Mouse (Mus musculus) lung, embryonic 14.5 days (tissue): ENCODE data around the gene Morf4l1. TPM values are rescaled to one million over a fixed set of nuclear protein-coding genes. Genes with fewer than 3 reads are reported as not detected.

Source experiments
- ATAC-seq: fragments of 200-750 bp; cut with Nextera tagmentation; 2 replicates; pipeline ENCODE4 v1.8.0; 2017; ENCODE audit warnings: mild to moderate bottlenecking, moderate TSS enrichment, moderate library complexity; ENCODE audit not compliant: insufficient read depth
- DNase-seq: peaks from one replicate; pipeline ENCODE4 v3.0.0-alpha.2; 2015
- H3K27ac ChIP-seq: fragments of 300-500 bp; sonication (generic); 2 replicates; pipeline ENCODE4 v1.5.1; 2014; ENCODE audit warnings: low read depth, mild to moderate bottlenecking, moderate library complexity
- H3K27me3 ChIP-seq: fragments of 300-500 bp; sonication (generic); 2 replicates; pipeline ENCODE4 v1.6.1; 2014; ENCODE audit warnings: low read length, control low read depth; ENCODE audit not compliant: insufficient read depth
- H3K36me3 ChIP-seq: fragments of 300-500 bp; sonication (generic); 2 replicates; pipeline ENCODE4 v1.6.1; 2014; ENCODE audit warnings: control low read depth; ENCODE audit not compliant: insufficient read depth
- H3K4me1 ChIP-seq: fragments of 300-500 bp; sonication (generic); 2 replicates; pipeline ENCODE4 v1.6.1; 2014; ENCODE audit warnings: antibody characterized with exemption, control low read depth; ENCODE audit not compliant: insufficient read depth
- H3K4me2 ChIP-seq: fragments of 300-500 bp; sonication (generic); 2 replicates; pipeline ENCODE4 v1.6.1; 2014; ENCODE audit warnings: mild to moderate bottlenecking
- H3K4me3 ChIP-seq: fragments of 300-500 bp; sonication (generic); 2 replicates; pipeline ENCODE4 v1.5.1; 2014; ENCODE audit warnings: low read depth, low read length
- H3K9ac ChIP-seq: fragments of 300-500 bp; sonication (generic); 2 replicates; pipeline ENCODE4 v1.6.1; 2014
- H3K9me3 ChIP-seq: fragments of 300-500 bp; sonication (generic); 2 replicates; pipeline ENCODE4 v1.6.1; 2016; ENCODE audit warnings: low read depth, low read length, control low read depth
- CTCF ChIP-seq: IDR thresholded peaks from 2 replicates; pipeline ENCODE4 v1.5.1; 2016; ENCODE audit warnings: antibody characterized with exemption, low read depth
- WGBS: fragments of 180-500 bp; shearing (Covaris S2); extraction: QIAGEN DNeasy Blood & Tissue Kit; methylation state at CpG from one replicate; pipeline ENCODE4 v1.1.7; 2014; 5-methylcytosine and 5-hydroxymethylcytosine counted together
- polyA plus RNA-seq: library from polyadenylated mRNA; unstranded; fragments of >200 nt; fragmentation: Nextera tagmentation; extraction: Ambion mirVana; gene quantifications from 2 replicates; pipeline ENCODE4 v1.2.1, GENCODE M21; 2014

Gene Morf4l1
- polyA plus RNA-seq, 1 experiment from 2014 or later, result 416 TPM

DNA sequence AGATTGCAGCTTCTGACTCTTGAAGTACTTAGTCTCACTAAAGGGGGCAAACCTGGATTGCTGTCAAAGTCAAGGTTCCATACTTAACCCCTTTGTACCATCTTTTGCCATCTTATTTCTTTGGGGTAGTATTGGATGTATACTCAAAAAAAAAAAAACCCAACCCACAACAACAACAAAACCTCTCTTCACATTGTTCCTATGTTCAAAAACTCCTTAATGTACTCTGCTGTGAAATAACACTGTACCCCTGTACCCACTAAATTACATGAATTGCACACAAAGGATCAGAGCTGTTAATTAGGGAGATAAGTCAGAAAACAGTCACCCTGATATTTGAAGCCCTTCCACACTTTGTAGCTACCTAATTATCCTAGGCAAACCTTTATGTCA is 730 bp upstream of the Morf4l1 start:
- Histone ChIP-seq H3K4me3 (peak overlapping the region; percentile 98), H3K36me3 (no peaks in the 10 kb centered on the region), H3K27ac (no peak overlapping the region), H3K27me3 (no peaks in the 10 kb centered on the region), H3K9me3 (no peaks in the 10 kb centered on the region), H3K9ac (peak overlapping the region; percentile 55), H3K4me1 (0 out of 2 replicates have a peak, but pooled peaks cover 3% of the 10 kb centered on the region), H3K4me2 (peak overlapping the region; percentile 84)
- no peak for DNase-seq
- no peak for ATAC-seq
- TF ChIP-seq CTCF, result no peak

DNA sequence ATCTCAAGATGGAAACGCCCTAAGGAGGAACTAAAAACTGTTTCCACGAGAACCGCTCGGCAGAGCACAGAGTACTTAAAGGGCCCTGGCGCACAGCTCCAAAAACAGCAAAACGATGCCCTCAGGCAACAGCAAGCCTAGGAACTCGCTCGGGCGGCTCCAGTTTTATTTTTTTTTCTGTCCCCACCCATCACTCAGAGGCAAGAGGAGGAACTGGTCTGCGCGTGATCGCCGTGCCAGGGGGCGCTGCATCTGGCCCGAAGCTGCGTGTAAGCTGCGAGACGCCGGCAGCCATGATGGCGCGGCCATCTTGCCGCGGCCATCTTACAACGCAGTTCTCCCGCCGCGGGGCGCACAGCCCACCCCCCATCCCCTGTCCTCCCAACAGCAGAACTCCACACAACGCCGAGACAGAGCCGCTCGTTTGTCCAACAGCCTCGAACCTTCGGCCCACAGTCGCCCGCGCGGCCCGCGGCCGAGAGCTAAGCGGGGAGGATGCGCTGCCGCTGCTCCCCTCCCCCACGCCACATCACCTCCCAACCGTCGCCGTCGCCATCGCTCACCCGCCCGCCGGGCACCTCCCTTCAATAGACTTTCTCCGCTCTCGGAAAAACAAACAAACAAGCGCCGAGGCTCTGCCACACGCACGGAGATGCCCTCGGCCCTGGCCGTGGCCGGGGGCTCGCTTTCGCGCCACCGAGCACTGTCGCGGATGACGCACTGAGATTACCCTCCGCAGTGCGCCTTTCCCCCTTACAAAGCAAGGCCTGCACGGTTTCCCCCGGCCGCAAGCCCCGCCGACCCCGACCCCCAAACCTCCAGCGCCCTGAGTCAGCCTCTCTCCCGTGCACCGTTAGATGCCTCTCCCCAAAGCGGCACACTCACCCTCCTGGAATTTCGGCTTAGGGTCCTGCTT is 665 bp downstream of the Morf4l1 start:
- peak overlapping the region; percentile 100 for H3K27ac ChIP-seq
- peak; percentile 82 for TF ChIP-seq CTCF
- DNase-seq (peak; percentile 93), ATAC-seq (peak; percentile 65)
- peak overlapping the region; percentile 94 for H3K4me2 ChIP-seq
- no peaks in the 10 kb centered on the region for H3K9me3 ChIP-seq
- H3K36me3 ChIP-seq, result peaks cover 7% of the 10 kb centered on the region
- peak overlapping the region; percentile 98 for H3K4me3 ChIP-seq
- H3K9ac ChIP-seq, result peak overlapping the region; percentile 99
- H3K27me3 ChIP-seq, result no peaks in the 10 kb centered on the region
- WGBS, result under 1% methylated on average over 82 of the region's 82 CpGs
- H3K4me1 ChIP-seq, result 0 out of 2 replicates have a peak, but pooled peaks cover 7% of the 10 kb centered on the region

DNA sequence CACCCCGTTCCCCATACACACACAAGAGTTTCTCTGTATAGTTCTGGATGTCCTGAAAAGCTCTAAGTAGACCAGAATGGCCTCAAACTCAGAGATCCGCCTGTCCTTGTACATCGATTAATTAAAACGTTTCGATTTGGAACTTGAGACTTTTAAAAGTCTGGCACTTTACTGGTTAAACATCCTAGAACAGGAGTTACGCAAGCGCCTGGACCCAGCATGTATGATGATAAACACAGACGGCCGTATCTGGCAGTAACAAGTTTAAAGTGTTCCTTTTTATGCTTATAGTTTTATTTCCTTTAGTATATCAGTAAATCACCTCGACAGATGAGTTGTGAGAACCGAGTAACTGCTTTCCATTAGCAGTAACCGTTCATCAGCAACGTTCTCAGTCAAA is 1.4 kb downstream of the Morf4l1 start:
- Histone ChIP-seq H3K9me3 (no peaks in the 10 kb centered on the region), H3K4me2 (peak overlapping the region; percentile 94), H3K4me1 (0 out of 2 replicates have a peak, but pooled peaks cover 7% of the 10 kb centered on the region), H3K27ac (peak overlapping the region; percentile 100), H3K36me3 (peaks cover 14% of the 10 kb centered on the region), H3K4me3 (peak overlapping the region; percentile 98), H3K27me3 (no peaks in the 10 kb centered on the region), H3K9ac (peak overlapping the region; percentile 99)
- DNase-seq (peak; percentile 65), ATAC-seq (no peak)
- WGBS, result under 1% methylated on average over 13 of the region's 13 CpGs
- no peak for TF ChIP-seq CTCF

DNA sequence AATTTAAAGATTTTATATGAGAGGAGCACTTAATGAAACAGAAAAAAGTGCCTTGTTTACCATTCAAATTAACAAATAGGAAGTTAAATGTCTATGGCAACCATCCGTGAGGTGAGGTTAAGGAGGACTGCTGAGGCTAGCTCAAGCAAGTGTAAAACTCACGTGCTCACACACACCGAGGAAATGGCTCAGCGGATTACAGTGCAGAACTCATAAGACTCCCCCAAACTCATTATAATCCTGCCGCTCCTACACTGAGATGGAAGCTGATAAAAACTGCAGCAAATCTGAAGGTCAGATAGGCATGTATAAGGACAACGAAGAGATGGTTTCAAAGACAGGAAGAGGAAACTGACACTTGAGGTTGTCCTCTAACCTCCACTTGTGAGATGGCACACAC is 5.2 kb downstream of the Morf4l1 start:
- H3K9ac ChIP-seq, result no peak overlapping the region
- H3K4me1 ChIP-seq, result 0 out of 2 replicates have a peak, but pooled peaks cover 4% of the 10 kb centered on the region
- H3K9me3 ChIP-seq, result no peaks in the 10 kb centered on the region
- TF ChIP-seq CTCF, result no peak
- H3K4me2 ChIP-seq, result no peak overlapping the region
- peaks cover 47% of the 10 kb centered on the region for H3K36me3 ChIP-seq
- 76% methylated on average over 6 of the region's 6 CpGs for WGBS
- no peak overlapping the region for H3K27ac ChIP-seq
- H3K4me3 ChIP-seq, result no peak overlapping the region
- H3K27me3 ChIP-seq, result no peaks in the 10 kb centered on the region
- DNase-seq (no peak), ATAC-seq (no peak)

DNA sequence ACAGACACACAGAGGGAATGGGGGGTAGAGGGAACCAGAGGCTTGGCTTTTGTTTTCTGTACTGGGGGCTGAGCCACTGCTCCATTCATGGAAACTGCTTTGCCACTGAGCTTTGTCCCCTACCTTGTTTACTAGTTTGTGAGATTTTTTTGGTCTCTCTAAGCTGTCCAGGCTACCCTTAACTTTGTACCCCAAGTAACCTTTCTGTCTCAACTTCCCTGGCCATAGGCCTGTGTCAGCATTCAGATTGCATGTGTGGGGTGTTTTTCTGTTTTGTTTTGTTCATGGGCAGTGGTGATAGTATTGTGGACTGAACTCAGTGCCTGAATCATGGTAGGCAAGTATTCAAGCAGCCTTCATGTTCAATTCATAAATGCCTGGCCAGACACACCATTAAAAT is 6.3 kb downstream of the Morf4l1 start:
- no peaks in the 10 kb centered on the region for H3K27me3 ChIP-seq
- no peak for ATAC-seq
- no peak overlapping the region for H3K27ac ChIP-seq
- H3K9ac ChIP-seq, result no peak overlapping the region
- TF ChIP-seq CTCF, result no peak
- H3K36me3 ChIP-seq, result peaks cover 57% of the 10 kb centered on the region
- no peak overlapping the region for H3K4me3 ChIP-seq
- no peak for DNase-seq
- H3K4me1 ChIP-seq, result 0 out of 2 replicates have a peak, but pooled peaks cover 4% of the 10 kb centered on the region
- no peaks in the 10 kb centered on the region for H3K9me3 ChIP-seq
- H3K4me2 ChIP-seq, result no peak overlapping the region

DNA sequence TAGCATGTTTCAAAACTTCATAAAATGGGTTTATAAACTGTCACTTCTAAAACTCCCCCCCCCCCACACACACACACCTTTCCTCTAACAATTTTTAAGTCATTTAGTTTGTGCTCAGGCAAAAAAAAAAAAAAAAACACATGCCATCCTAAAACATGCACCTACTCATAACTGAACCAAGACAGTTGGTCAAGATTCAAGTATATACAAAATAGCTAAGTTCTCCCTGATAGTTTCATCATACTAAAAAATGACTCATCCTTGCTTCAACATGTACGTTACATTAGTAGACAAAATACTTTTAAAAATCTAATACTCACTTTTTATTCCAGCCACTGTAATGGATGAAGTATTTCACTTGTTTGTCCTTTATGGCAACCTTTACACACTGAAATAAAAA is 7.7 kb downstream of the Morf4l1 start:
- Histone ChIP-seq H3K9me3 (no peaks in the 10 kb centered on the region), H3K4me2 (no peak overlapping the region), H3K27ac (no peak overlapping the region), H3K36me3 (peaks cover 70% of the 10 kb centered on the region), H3K4me3 (no peak overlapping the region), H3K4me1 (0 out of 2 replicates have a peak, but pooled peaks cover 4% of the 10 kb centered on the region), H3K9ac (no peak overlapping the region), H3K27me3 (no peaks in the 10 kb centered on the region)
- no peak for TF ChIP-seq CTCF
- DNase-seq (no peak), ATAC-seq (no peak)
- WGBS, result 79% methylated on average over 1 of the region's 1 CpGs

DNA sequence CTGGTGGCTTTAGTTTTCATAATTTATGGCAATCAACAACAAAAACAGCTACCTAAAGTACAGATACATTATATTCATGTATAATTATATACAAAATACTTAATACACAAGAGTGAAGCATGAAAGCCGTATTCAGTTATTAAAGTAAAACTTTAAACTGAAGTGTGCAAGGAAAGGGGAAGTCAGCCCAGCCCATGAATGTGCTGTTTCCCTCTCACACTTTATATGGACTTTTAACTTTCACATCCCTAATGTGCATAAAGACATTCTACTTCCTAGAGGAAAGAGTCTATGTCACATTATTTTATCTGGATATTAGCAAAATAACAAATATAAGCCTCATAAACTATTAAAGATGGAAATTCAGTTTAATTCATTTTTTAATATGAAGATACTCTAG is 9.1 kb downstream of the Morf4l1 start:
- ATAC-seq (no peak), DNase-seq (no peak)
- Histone ChIP-seq H3K4me1 (0 out of 2 replicates have a peak, but pooled peaks cover 4% of the 10 kb centered on the region), H3K27ac (no peak overlapping the region), H3K36me3 (peaks cover 84% of the 10 kb centered on the region), H3K4me2 (no peak overlapping the region), H3K9me3 (no peaks in the 10 kb centered on the region), H3K4me3 (no peak overlapping the region), H3K9ac (no peak overlapping the region), H3K27me3 (no peaks in the 10 kb centered on the region)
- TF ChIP-seq CTCF, result no peak
- WGBS, result 84% methylated on average over 1 of the region's 1 CpGs
